Mouse (Mus musculus) neural tube, embryonic 11.5 days (tissue): ENCODE results near the gene Atxn1. TPM values are rescaled to one million over a fixed set of nuclear protein-coding genes. Genes with fewer than 3 reads are reported as not detected.

Experiments
- ATAC-seq: fragments of 200-750 bp; cut with Nextera tagmentation; 2 replicates; pipeline ENCODE4 v1.8.0; 2017; ENCODE audit warnings: moderate number of reproducible peaks, mild to moderate bottlenecking, moderate TSS enrichment, moderate library complexity; ENCODE audit not compliant: insufficient read depth, low FRiP score, low TSS enrichment
- DNase-seq: peaks from one replicate; pipeline ENCODE4 v3.0.0-alpha.2; 2015; ENCODE audit warnings: low spot score
- H3K27ac ChIP-seq: fragments of 300-500 bp; sonication (generic); 2 replicates; pipeline ENCODE4 v1.5.1; 2014; ENCODE audit warnings: low read depth, mild to moderate bottlenecking, low read length
- H3K27me3 ChIP-seq: fragments of 300-500 bp; sonication (generic); 2 replicates; pipeline ENCODE4 v1.6.1; 2014; ENCODE audit warnings: mild to moderate bottlenecking, low read length, mixed read lengths; ENCODE audit not compliant: control insufficient read depth, insufficient read depth
- H3K36me3 ChIP-seq: fragments of 300-500 bp; sonication (generic); 2 replicates; pipeline ENCODE4 v1.6.1; 2014; ENCODE audit warnings: mild to moderate bottlenecking, low read length, moderate library complexity, mixed read lengths; ENCODE audit not compliant: control insufficient read depth, insufficient read depth
- H3K4me1 ChIP-seq: fragments of 300-500 bp; sonication (generic); 2 replicates; pipeline ENCODE4 v1.6.1; 2014; ENCODE audit warnings: low read length, mixed read lengths; ENCODE audit not compliant: control insufficient read depth, insufficient read depth
- H3K4me2 ChIP-seq: fragments of 300-500 bp; sonication (generic); 2 replicates; pipeline ENCODE4 v1.6.1; 2014; ENCODE audit warnings: low read depth, mild to moderate bottlenecking, moderate library complexity
- H3K4me3 ChIP-seq: fragments of 300-500 bp; sonication (generic); 2 replicates; pipeline ENCODE4 v1.5.1; 2014; ENCODE audit warnings: low read depth, low read length
- H3K9ac ChIP-seq: fragments of 300-500 bp; sonication (generic); 2 replicates; pipeline ENCODE4 v1.6.1; 2014; ENCODE audit warnings: mild to moderate bottlenecking, low read length
- H3K9me3 ChIP-seq: fragments of 300-500 bp; sonication (generic); 2 replicates; pipeline ENCODE4 v1.6.1; 2016; ENCODE audit warnings: low read length; ENCODE audit not compliant: control insufficient read depth
- WGBS: fragments of 180-500 bp; shearing (Covaris S2); extraction: QIAGEN DNeasy Blood & Tissue Kit; methylation state at CpG from one replicate; pipeline ENCODE4 v1.1.7; 2014; 5-methylcytosine and 5-hydroxymethylcytosine counted together
- polyA plus RNA-seq: library from polyadenylated mRNA; unstranded; fragments of >200 nt; fragmentation: Nextera tagmentation; extraction: Ambion mirVana; gene quantifications from 2 replicates; pipeline ENCODE4 v1.2.1, GENCODE M21; 2014

Gene Atxn1
- polyA plus RNA-seq, 1 experiment from 2014 or later = 1.1 TPM

- no peak overlapping the region for H3K4me3 ChIP-seq
- DNase-seq (no peak), ATAC-seq (no peak)
- no peaks in the 10 kb centered on the region for H3K27me3 ChIP-seq
- whole genome bisulfite sequencing = 66% methylated on average over 6 of the region's 6 CpGs
- no peaks in the 10 kb centered on the region for H3K9me3 ChIP-seq
- H3K4me1 ChIP-seq = no peaks in the 10 kb centered on the region
- H3K27ac ChIP-seq = no peak overlapping the region
- H3K9ac ChIP-seq = no peak overlapping the region
- no peaks in the 10 kb centered on the region for H3K36me3 ChIP-seq
- no peak overlapping the region for H3K4me2 ChIP-seq
These were observed 238.6 kb downstream of the Atxn1 start for GRCm38 (mm10) chr13:45726181-45726580.

GRCm38 (mm10) chr13:45724507-45725259, 240.1 kb downstream of the Atxn1 start:
- no peak overlapping the region for H3K9ac ChIP-seq
- H3K27ac ChIP-seq = no peak overlapping the region
- no peak overlapping the region for H3K4me3 ChIP-seq
- H3K27me3 ChIP-seq = no peaks in the 10 kb centered on the region
- no peaks in the 10 kb centered on the region for H3K9me3 ChIP-seq
- WGBS = 82% methylated on average over 14 of the region's 14 CpGs
- no peaks in the 10 kb centered on the region for H3K36me3 ChIP-seq
- H3K4me1 ChIP-seq = no peaks in the 10 kb centered on the region
- DNase-seq = no peak
- H3K4me2 ChIP-seq = no peak overlapping the region
- ATAC-seq = no peak

- Histone ChIP-seq H3K4me2 (no peak overlapping the region), H3K4me3 (no peak overlapping the region), H3K9me3 (no peaks in the 10 kb centered on the region), H3K9ac (no peak overlapping the region), H3K36me3 (no peaks in the 10 kb centered on the region), H3K4me1 (no peaks in the 10 kb centered on the region), H3K27ac (no peak overlapping the region), H3K27me3 (no peaks in the 10 kb centered on the region)
- no peak for ATAC-seq
- no peak for DNase-seq
- 86% methylated on average over 5 of the region's 5 CpGs for WGBS
These were observed 241.9 kb downstream of the Atxn1 start for GRCm38 (mm10) chr13:45722885-45723284.

- ATAC-seq (no peak), DNase-seq (no peak)
- no peaks in the 10 kb centered on the region for H3K27me3 ChIP-seq
- H3K9ac ChIP-seq = no peak overlapping the region
- no peak overlapping the region for H3K27ac ChIP-seq
- no peak overlapping the region for H3K4me3 ChIP-seq
- no peaks in the 10 kb centered on the region for H3K9me3 ChIP-seq
- WGBS = 81% methylated on average over 8 of the region's 8 CpGs
- no peak overlapping the region for H3K4me2 ChIP-seq
- H3K36me3 ChIP-seq = no peaks in the 10 kb centered on the region
- no peaks in the 10 kb centered on the region for H3K4me1 ChIP-seq
These were observed 243.2 kb downstream of the Atxn1 start for GRCm38 (mm10) chr13:45721621-45722020.

GRCm38 (mm10) chr13:45718850-45719249, 246.0 kb downstream of the Atxn1 start:
- no peaks in the 10 kb centered on the region for H3K4me1 ChIP-seq
- no peaks in the 10 kb centered on the region for H3K27me3 ChIP-seq
- no peaks in the 10 kb centered on the region for H3K9me3 ChIP-seq
- DNase-seq = no peak
- H3K9ac ChIP-seq = no peak overlapping the region
- ATAC-seq = no peak
- no peak overlapping the region for H3K27ac ChIP-seq
- H3K4me3 ChIP-seq = no peak overlapping the region
- WGBS = 43% methylated on average over 3 of the region's 3 CpGs
- no peak overlapping the region for H3K4me2 ChIP-seq
- no peaks in the 10 kb centered on the region for H3K36me3 ChIP-seq

- 82% methylated on average over 7 of the region's 7 CpGs for WGBS
- Histone ChIP-seq H3K4me2 (no peak overlapping the region), H3K36me3 (no peaks in the 10 kb centered on the region), H3K27me3 (no peaks in the 10 kb centered on the region), H3K9ac (no peak overlapping the region), H3K9me3 (no peaks in the 10 kb centered on the region), H3K4me1 (no peaks in the 10 kb centered on the region), H3K27ac (no peak overlapping the region), H3K4me3 (no peak overlapping the region)
- ATAC-seq = no peak
- no peak for DNase-seq
These were observed 249.1 kb downstream of the Atxn1 start for GRCm38 (mm10) chr13:45715583-45716180.

GRCm38 (mm10) chr13:45710041-45710440, 254.8 kb downstream of the Atxn1 start:
- Histone ChIP-seq H3K9me3 (no peaks in the 10 kb centered on the region), H3K36me3 (no peaks in the 10 kb centered on the region), H3K4me2 (no peak overlapping the region), H3K27ac (no peak overlapping the region), H3K4me1 (no peaks in the 10 kb centered on the region), H3K9ac (no peak overlapping the region), H3K4me3 (no peak overlapping the region), H3K27me3 (no peaks in the 10 kb centered on the region)
- ATAC-seq = no peak
- no peak for DNase-seq
- 88% methylated on average over 8 of the region's 8 CpGs for WGBS

- no peaks in the 10 kb centered on the region for H3K9me3 ChIP-seq
- no peak overlapping the region for H3K9ac ChIP-seq
- ATAC-seq = no peak
- no peaks in the 10 kb centered on the region for H3K27me3 ChIP-seq
- H3K4me3 ChIP-seq = no peak overlapping the region
- no peak overlapping the region for H3K4me2 ChIP-seq
- H3K36me3 ChIP-seq = no peaks in the 10 kb centered on the region
- no peak overlapping the region for H3K27ac ChIP-seq
- 90% methylated on average over 11 of the region's 11 CpGs for WGBS
- H3K4me1 ChIP-seq = no peaks in the 10 kb centered on the region
- no peak for DNase-seq
These were observed 255.4 kb downstream of the Atxn1 start for GRCm38 (mm10) chr13:45709402-45709801.

GRCm38 (mm10) chr13:45701296-45701790, 263.5 kb downstream of the Atxn1 start:
- Histone ChIP-seq H3K4me2 (no peak overlapping the region), H3K9me3 (no peaks in the 10 kb centered on the region), H3K4me3 (no peak overlapping the region), H3K4me1 (no peaks in the 10 kb centered on the region), H3K27ac (no peak overlapping the region), H3K27me3 (no peaks in the 10 kb centered on the region), H3K36me3 (no peaks in the 10 kb centered on the region), H3K9ac (no peak overlapping the region)
- WGBS = 84% methylated on average over 7 of the region's 7 CpGs
- no peak for ATAC-seq
- DNase-seq = no peak
